Mouse (Mus musculus) lung, adult 2 months (tissue): ENCODE results near the gene Prss8.

ENCODE experiments used
- CTCF ChIP-seq: fragments of 200-500 bp; IDR thresholded peaks from 2 replicates; pipeline ENCODE4 v1.5.1; 2011; ENCODE audit warnings: mild to moderate bottlenecking, low read length, control low read depth; ENCODE audit not compliant: insufficient read depth
- POLR2A ChIP-seq: fragments of 200-500 bp; IDR thresholded peaks from 2 replicates; pipeline ENCODE4 v1.6.1; 2011; ENCODE audit warnings: low read depth, mild to moderate bottlenecking, control low read depth, low read length, borderline replicate concordance; ENCODE audit errors: extremely low read depth

DNA sequence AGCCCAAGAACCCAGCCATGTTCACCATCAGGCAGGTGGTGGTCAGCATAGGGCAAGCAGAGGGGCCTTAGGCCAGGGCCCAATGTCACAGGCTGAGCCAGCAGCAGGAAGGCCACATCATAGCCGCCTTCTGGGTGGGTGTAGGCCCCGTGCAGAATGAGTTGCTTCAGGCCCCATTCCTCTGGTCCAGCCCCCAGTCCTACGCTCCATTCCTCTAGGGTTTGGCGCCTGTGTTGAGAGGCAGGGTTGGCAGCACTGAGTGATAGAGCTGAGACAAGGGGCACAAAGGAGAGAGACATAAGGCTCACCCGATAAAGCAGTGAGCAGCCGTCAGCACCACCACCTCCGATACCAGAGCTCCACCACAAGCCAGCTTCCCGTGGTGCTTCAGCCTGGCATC, 42.7 kb downstream of the Prss8 start:
- TF ChIP-seq CTCF: no peak
- TF ChIP-seq POLR2A: no peak
